ENCODE assay signal across 28 mouse cellular contexts in genomic region chr10:25730470-25730869, GRCm38 (mm10).
DNase-seq lines count a peak whose midpoint lies in the region; ATAC-seq and TF ChIP-seq lines count a peak whose summit lies in the region.
"Had no signal": no experiment of that assay in that cellular context is flagged by ENCODE, and none has a peak within 500 bp of the region (broad histone marks: within the 10 kb centered on the region; RNA-seq: fewer than 3 reads in every experiment).

No protein-coding gene starts in this region.

- H3K36me3 ChIP-seq in forebrain, embryonic 14.5 days (ENCODE audit: control insufficient read depth, insufficient read depth, low read length): no peaks in the 10 kb centered on the region
- H3K36me3 ChIP-seq in forebrain, embryonic 15.5 days: no peaks in the 10 kb centered on the region
- no peaks in the 10 kb centered on the region for H3K36me3 ChIP-seq in hindbrain, postnatal 0 days (ENCODE audit: insufficient read depth, low read length)
- no peaks in the 10 kb centered on the region for H3K36me3 ChIP-seq in hindbrain, embryonic 12.5 days
- H3K36me3 ChIP-seq: embryonic facial prominence, embryonic 13.5 days; heart, embryonic 12.5 days; limb, embryonic 12.5 days; liver, embryonic 15.5 days; neural tube, embryonic 15.5 days had no signal

- H3K4me2 ChIP-seq in forebrain, embryonic 14.5 days (ENCODE audit: low read length): no peak overlapping the region
- H3K4me2 ChIP-seq in forebrain, embryonic 15.5 days (replicated peaks): no peak overlapping the region
- no peak overlapping the region for H3K4me2 ChIP-seq in hindbrain, postnatal 0 days (ENCODE audit: low read depth, low read length)
- no peak overlapping the region for H3K4me2 ChIP-seq in hindbrain, embryonic 12.5 days (replicated peaks)
- H3K4me2 ChIP-seq: embryonic facial prominence, embryonic 13.5 days; heart, embryonic 12.5 days; limb, embryonic 12.5 days; liver, embryonic 15.5 days; neural tube, embryonic 15.5 days had no signal

- no peak overlapping the region for H3K9ac ChIP-seq in forebrain, embryonic 14.5 days (ENCODE audit: low read length)
- no peak overlapping the region for H3K9ac ChIP-seq in forebrain, embryonic 15.5 days (replicated peaks)
- H3K9ac ChIP-seq in hindbrain, postnatal 0 days (replicated peaks; ENCODE audit: low read length): no peak overlapping the region
- no peak overlapping the region for H3K9ac ChIP-seq in hindbrain, embryonic 12.5 days
- H3K9ac ChIP-seq: embryonic facial prominence, embryonic 13.5 days; heart, embryonic 12.5 days; limb, embryonic 12.5 days; liver, embryonic 15.5 days; neural tube, embryonic 15.5 days had no signal

- H3K27ac ChIP-seq in forebrain, embryonic 14.5 days (ENCODE audit: low read depth, low read length): no peak overlapping the region
- no peak overlapping the region for H3K27ac ChIP-seq in forebrain, embryonic 15.5 days (replicated peaks)
- H3K27ac ChIP-seq in hindbrain, postnatal 0 days: no peak overlapping the region
- H3K27ac ChIP-seq in hindbrain, embryonic 12.5 days: no peak overlapping the region
- H3K27ac ChIP-seq: embryonic facial prominence, embryonic 13.5 days; left cerebral cortex, adult 2 months; limb, embryonic 12.5 days; liver, embryonic 15.5 days; macrophage; neural tube, embryonic 15.5 days had no signal

- peaks cover 3% of the 10 kb centered on the region; the same call in 1 of the 2 replicates for H3K4me1 ChIP-seq in forebrain, embryonic 14.5 days (ENCODE audit: control insufficient read depth, insufficient read depth, low read length)
- H3K4me1 ChIP-seq in forebrain, embryonic 15.5 days: no peaks in the 10 kb centered on the region
- H3K4me1 ChIP-seq in hindbrain, postnatal 0 days (ENCODE audit: insufficient read depth, low read length): 0 out of 2 replicates have a peak, but pooled peaks cover 6% of the 10 kb centered on the region
- no peaks in the 10 kb centered on the region for H3K4me1 ChIP-seq in hindbrain, embryonic 12.5 days
- H3K4me1 ChIP-seq: embryonic facial prominence, embryonic 13.5 days; heart, embryonic 12.5 days; liver, embryonic 15.5 days; neural tube, embryonic 15.5 days had no signal

- ATAC-seq in forebrain, embryonic 14.5 days: peak; percentile 34; the same call in 1 of the 2 replicates
- no peak for ATAC-seq in forebrain, embryonic 15.5 days (replicated peaks)
- no peak for ATAC-seq in hindbrain, postnatal 0 days
- no peak for ATAC-seq in hindbrain, embryonic 12.5 days (ENCODE audit: low FRiP score)
- ATAC-seq: intestine, postnatal 0 days had no signal

- H3K27me3 ChIP-seq in forebrain, embryonic 14.5 days (replicated peaks; ENCODE audit: control insufficient read depth, insufficient read depth, low read length): no peaks in the 10 kb centered on the region
- no peaks in the 10 kb centered on the region for H3K27me3 ChIP-seq in forebrain, embryonic 15.5 days
- no peaks in the 10 kb centered on the region for H3K27me3 ChIP-seq in hindbrain, postnatal 0 days (ENCODE audit: insufficient read depth, low read length)
- no peaks in the 10 kb centered on the region for H3K27me3 ChIP-seq in hindbrain, embryonic 12.5 days
- H3K27me3 ChIP-seq: CH12.LX; embryonic facial prominence, embryonic 13.5 days; heart, embryonic 12.5 days; limb, embryonic 12.5 days; liver, embryonic 15.5 days; neural tube, embryonic 15.5 days had no signal

- no peak overlapping the region for H3K4me3 ChIP-seq in forebrain, embryonic 14.5 days (ENCODE audit: low read depth, low read length)
- H3K4me3 ChIP-seq in forebrain, embryonic 15.5 days: no peak overlapping the region
- H3K4me3 ChIP-seq in hindbrain, postnatal 0 days (ENCODE audit: low read length): no peak overlapping the region
- H3K4me3 ChIP-seq in hindbrain, embryonic 12.5 days: no peak overlapping the region
- H3K4me3 ChIP-seq: embryonic facial prominence, embryonic 13.5 days; erythroblast, embryonic 14.5 days; heart, embryonic 12.5 days; left cerebral cortex, adult 2 months; limb, embryonic 12.5 days; liver, embryonic 15.5 days; neural tube, embryonic 15.5 days had no signal

- WGBS in forebrain, embryonic 14.5 days: 15% methylated on average over 3 of the region's 3 CpGs
- WGBS in forebrain, embryonic 15.5 days: 28% methylated on average over 3 of the region's 3 CpGs
- WGBS in hindbrain, postnatal 0 days: 54% methylated on average over 3 of the region's 3 CpGs
- 61% methylated on average over 3 of the region's 3 CpGs for WGBS in hindbrain, embryonic 12.5 days

- no peaks in the 10 kb centered on the region for H3K9me3 ChIP-seq in forebrain, embryonic 14.5 days (replicated peaks; ENCODE audit: control insufficient read depth, low read length)
- H3K9me3 ChIP-seq in forebrain, embryonic 15.5 days: no peaks in the 10 kb centered on the region
- no peaks in the 10 kb centered on the region for H3K9me3 ChIP-seq in hindbrain, postnatal 0 days (ENCODE audit: low read length)
- H3K9me3 ChIP-seq in hindbrain, embryonic 12.5 days (replicated peaks): no peaks in the 10 kb centered on the region
- H3K9me3 ChIP-seq: embryonic facial prominence, embryonic 13.5 days; limb, embryonic 12.5 days; liver, embryonic 15.5 days; neural tube, embryonic 15.5 days had no signal

- DNase-seq in embryo, embryonic 10.5 days (ENCODE audit: low spot score): peak; percentile 5
- no peak for DNase-seq in embryo, embryonic 9.5 days (ENCODE audit: extremely low spot score)
- peak; percentile 57 for DNase-seq in forebrain, embryonic 14.5 days (ENCODE audit: low spot score)
- peak; percentile 30 for DNase-seq in hindbrain, postnatal 0 days (ENCODE audit: low spot score)
- peak; percentile 49 for DNase-seq in Muller cell, postnatal 12 days (ENCODE audit: inconsistent ontology term)
- DNase-seq in urinary bladder, adult 2 months (ENCODE audit: low spot score): no peak
- DNase-seq: adrenal gland, postnatal 14 days; cerebellum, adult 11-12 months; cerebellum, postnatal 10 days; gastrocnemius, postnatal 25 days; heart, adult 11 months; kidney, adult 9 months; kidney, postnatal 25 days; midbrain, embryonic 14.5 days; right cerebral cortex, postnatal 25 days; thymus, postnatal 14 days had no signal

- no peak for TF ChIP-seq CTCF in hindbrain, postnatal 0 days (IDR thresholded peaks at IDR 0.05; ENCODE audit: low read depth)

Comparison
In these comparisons a context has a peak if more than half of its experiments do, and no peak if none do; other contexts are left out.
1. DNase-seq: peak in embryo, embryonic 10.5 days (single experiment), forebrain, embryonic 14.5 days (single experiment), hindbrain, postnatal 0 days (single experiment) and Muller cell, postnatal 12 days (single experiment); none in embryo, embryonic 9.5 days (single experiment) and urinary bladder, adult 2 months (single experiment).